ENCODE assay signal across 14 mouse cellular contexts in genomic region chr12:81018516-81019279, GRCm38 (mm10). TPM values are rescaled to one million over a fixed set of nuclear protein-coding genes. Genes with fewer than 3 reads are reported as not detected.
DNase-seq lines count a peak whose midpoint lies in the region; ATAC-seq and TF ChIP-seq lines count a peak whose summit lies in the region.
"Had no signal": no experiment of that assay in that cellular context is flagged by ENCODE, and none has a peak within 500 bp of the region (broad histone marks: within the 10 kb centered on the region; RNA-seq: fewer than 3 reads in every experiment).

No protein-coding gene starts in this region.

- no peak overlapping the region for H3K9ac ChIP-seq in kidney, embryonic 16.5 days (replicated peaks; ENCODE audit: low read length)
- H3K9ac ChIP-seq in embryonic facial prominence, embryonic 12.5 days, result no peak overlapping the region
- H3K9ac ChIP-seq in liver, embryonic 16.5 days (ENCODE audit: low read depth, low read length), result no peak overlapping the region
- H3K9ac ChIP-seq: midbrain, embryonic 12.5 days; neural tube, embryonic 15.5 days had no signal

- no peak for ATAC-seq in kidney, embryonic 16.5 days (ENCODE audit: low FRiP score, low TSS enrichment)
- ATAC-seq in embryonic facial prominence, embryonic 12.5 days (ENCODE audit: insufficient number of reproducible peaks, insufficient read depth, low FRiP score, low TSS enrichment), result 0 out of 2 replicates have a peak, but pooled peaks have one; percentile 52
- ATAC-seq in liver, embryonic 16.5 days (ENCODE audit: low read depth), result no peak
- no peak for ATAC-seq in monocyte, adult 5-6 weeks (replicated peaks; ENCODE audit: insufficient number of reproducible peaks, low FRiP score, low TSS enrichment, poor library complexity, severe bottlenecking)
- ATAC-seq: forebrain, embryonic 14.5 days had no signal

- DNase-seq in kidney, adult 18-20 months, result no peak
- DNase-seq in ES-CJ7 (ENCODE audit: low read depth, low spot score), result peak; percentile 11
- no peak for DNase-seq in cerebellum, adult 2 months
- DNase-seq in gastrocnemius, postnatal 25 days, result no peak
- DNase-seq: cerebellum, postnatal 36 days; kidney, adult 8-10 months had no signal

- H3K4me3 ChIP-seq in kidney, embryonic 16.5 days (ENCODE audit: low read length), result peak overlapping the region; percentile 1; the same call in 1 of the 2 replicates
- no peak overlapping the region for H3K4me3 ChIP-seq in embryonic facial prominence, embryonic 12.5 days
- peak overlapping the region; percentile 18; the same call in 1 of the 2 replicates for H3K4me3 ChIP-seq in liver, embryonic 16.5 days (ENCODE audit: low read depth, low read length)
- no peak overlapping the region for H3K4me3 ChIP-seq in cerebellum, adult 2 months (replicated peaks; ENCODE audit: insufficient read depth, low read depth, low read length)
- H3K4me3 ChIP-seq: midbrain, embryonic 12.5 days; neural tube, embryonic 15.5 days had no signal

- H3K27me3 ChIP-seq in kidney, embryonic 16.5 days (ENCODE audit: insufficient read depth, low read length), result 0 out of 2 replicates have a peak, but pooled peaks cover 6% of the 10 kb centered on the region
- H3K27me3 ChIP-seq in embryonic facial prominence, embryonic 12.5 days, result no peaks in the 10 kb centered on the region
- no peaks in the 10 kb centered on the region for H3K27me3 ChIP-seq in liver, embryonic 16.5 days (ENCODE audit: control insufficient read depth, insufficient read depth, low read depth, low read length)
- H3K27me3 ChIP-seq in cerebellum, adult 2 months (ENCODE audit: control insufficient read depth, insufficient read depth, low read length), result no peaks in the 10 kb centered on the region
- H3K27me3 ChIP-seq: neural tube, embryonic 15.5 days had no signal

- no peaks in the 10 kb centered on the region for H3K9me3 ChIP-seq in kidney, embryonic 16.5 days (ENCODE audit: low read length)
- no peaks in the 10 kb centered on the region for H3K9me3 ChIP-seq in embryonic facial prominence, embryonic 12.5 days
- H3K9me3 ChIP-seq in liver, embryonic 16.5 days (replicated peaks; ENCODE audit: control insufficient read depth, low read length), result no peaks in the 10 kb centered on the region
- H3K9me3 ChIP-seq: midbrain, embryonic 12.5 days; neural tube, embryonic 15.5 days had no signal

- no peak overlapping the region for H3K4me2 ChIP-seq in kidney, embryonic 16.5 days (replicated peaks; ENCODE audit: low read depth, low read length)
- no peak overlapping the region; the same call in 1 of the 2 replicates for H3K4me2 ChIP-seq in embryonic facial prominence, embryonic 12.5 days (replicated peaks)
- H3K4me2 ChIP-seq in liver, embryonic 16.5 days (ENCODE audit: low read depth, low read length), result no peak overlapping the region
- H3K4me2 ChIP-seq: midbrain, embryonic 12.5 days; neural tube, embryonic 15.5 days had no signal

- no peaks in the 10 kb centered on the region for H3K36me3 ChIP-seq in kidney, embryonic 16.5 days (ENCODE audit: insufficient read depth, low read length)
- H3K36me3 ChIP-seq in embryonic facial prominence, embryonic 12.5 days, result no peaks in the 10 kb centered on the region
- H3K36me3 ChIP-seq in liver, embryonic 16.5 days (ENCODE audit: control insufficient read depth, insufficient read depth), result no peaks in the 10 kb centered on the region
- H3K36me3 ChIP-seq: midbrain, embryonic 12.5 days; neural tube, embryonic 15.5 days had no signal

- no peak for TF ChIP-seq CTCF in cerebellum, adult 2 months (IDR thresholded peaks at IDR 0.05; ENCODE audit: borderline replicate concordance, insufficient read depth, low read depth, low read length)

- WGBS in kidney, embryonic 16.5 days, result 84% methylated on average over 20 of the region's 20 CpGs
- 83% methylated on average over 20 of the region's 20 CpGs for WGBS in embryonic facial prominence, embryonic 12.5 days
- WGBS in liver, embryonic 16.5 days (ENCODE audit: insufficient replicate concordance), result 67% methylated on average over 20 of the region's 20 CpGs
- WGBS in cerebellum, adult 2 months, result 81% methylated on average over 20 of the region's 20 CpGs

- no peak for TF ChIP-seq POLR2A in cerebellum, adult 2 months (IDR thresholded peaks at IDR 0.05; ENCODE audit: borderline replicate concordance, insufficient read depth, low read length)

- H3K4me1 ChIP-seq in kidney, embryonic 16.5 days (ENCODE audit: insufficient read depth, low read length), result no peaks in the 10 kb centered on the region
- 0 out of 2 replicates have a peak, but pooled peaks cover 2% of the 10 kb centered on the region for H3K4me1 ChIP-seq in embryonic facial prominence, embryonic 12.5 days
- H3K4me1 ChIP-seq in liver, embryonic 16.5 days (ENCODE audit: control insufficient read depth, low read depth, low read length), result no peaks in the 10 kb centered on the region
- no peaks in the 10 kb centered on the region for H3K4me1 ChIP-seq in cerebellum, adult 2 months (ENCODE audit: control insufficient read depth, insufficient read depth, low read length)
- H3K4me1 ChIP-seq: midbrain, embryonic 12.5 days; neural tube, embryonic 15.5 days had no signal

- H3K27ac ChIP-seq in kidney, embryonic 16.5 days (ENCODE audit: low read length), result no peak overlapping the region
- H3K27ac ChIP-seq in embryonic facial prominence, embryonic 12.5 days, result no peak overlapping the region
- H3K27ac ChIP-seq in liver, embryonic 16.5 days (ENCODE audit: low read length), result no peak overlapping the region
- H3K27ac ChIP-seq in cerebellum, adult 2 months (ENCODE audit: insufficient read depth, low read length), result no peak overlapping the region
- H3K27ac ChIP-seq: midbrain, embryonic 12.5 days; neural tube, embryonic 15.5 days had no signal

RNA-seq across cellular contexts. Expression of gene Smoc1, which starts 7.9 kb away (rescaled TPM):
- 1.6 and 2.1 TPM in 2 replicates for polyA plus RNA-seq in kidney, embryonic 16.5 days (2015; fragmentation: Nextera tagmentation; extraction: Ambion mirVana)
- polyA plus RNA-seq in embryonic facial prominence, embryonic 12.5 days (2016; fragmentation: Nextera tagmentation; extraction: Ambion mirVana), result 14.7 and 15.8 TPM in 2 replicates
- polyA plus RNA-seq in liver, embryonic 16.5 days (2015; fragmentation: Nextera tagmentation; extraction: Ambion mirVana), result 14.2 and 15.9 TPM in 2 replicates
- polyA plus RNA-seq in cerebellum, adult 2 months (2012; rRNA removed), result 10.3 and 10.8 TPM in 2 replicates
- 0.19 to 0.58 TPM in 2 of 3 replicates, not detected in the other for total RNA-seq in monocyte, adult 5-6 weeks (2017)
- total RNA-seq in gastrocnemius, postnatal 25 days (2021), result 1 to 10 TPM in 1 of 2 experiments, under 1 TPM in 1; 0.38 to 5.1 TPM

RNA-seq across cellular contexts. Expression of gene Slc10a1, which starts 50.2 kb away (rescaled TPM):
- polyA plus RNA-seq in kidney, embryonic 16.5 days (2015; fragmentation: Nextera tagmentation; extraction: Ambion mirVana), result 0.82 and 1.2 TPM in 2 replicates
- polyA plus RNA-seq in embryonic facial prominence, embryonic 12.5 days (2016; fragmentation: Nextera tagmentation; extraction: Ambion mirVana), result 0.82 and 0.93 TPM in 2 replicates
- 27.0 and 39.5 TPM in 2 replicates for polyA plus RNA-seq in liver, embryonic 16.5 days (2015; fragmentation: Nextera tagmentation; extraction: Ambion mirVana)
- not detected in 2 replicates for polyA plus RNA-seq in cerebellum, adult 2 months (2012; rRNA removed)
- 3.2 TPM in 1 of 3 replicates, not detected in the others for total RNA-seq in monocyte, adult 5-6 weeks (2017)
- total RNA-seq in gastrocnemius, postnatal 25 days (2021), result not detected
- total RNA-seq: left cerebral cortex, adult 18-20 months had no signal

Comparison
In these comparisons a context has a peak if more than half of its experiments do, and no peak if none do; other contexts are left out.
1. H3K4me3 ChIP-seq: peak in kidney, embryonic 16.5 days (single experiment) and liver, embryonic 16.5 days (single experiment); none in embryonic facial prominence, embryonic 12.5 days (single experiment) and cerebellum, adult 2 months (single experiment).
2. RNA of gene Slc10a1, which starts 50.2 kb away (polyA plus RNA-seq): 27.0 to 39.5 TPM in liver, embryonic 16.5 days; 0.82 to 1.2 TPM in kidney, embryonic 16.5 days, 0.82 to 0.93 TPM in embryonic facial prominence, embryonic 12.5 days and not detected in cerebellum, adult 2 months; every median in the first group is over 10 times any median in the second.